Mouse (Mus musculus): ENCODE measurements around the gene Mark3. TPM values are rescaled to one million over a fixed set of nuclear protein-coding genes. Genes with fewer than 3 reads are reported as not detected.

The Mark3 gene
- total RNA-seq, 1 experiment = 90.9 TPM

DNA sequence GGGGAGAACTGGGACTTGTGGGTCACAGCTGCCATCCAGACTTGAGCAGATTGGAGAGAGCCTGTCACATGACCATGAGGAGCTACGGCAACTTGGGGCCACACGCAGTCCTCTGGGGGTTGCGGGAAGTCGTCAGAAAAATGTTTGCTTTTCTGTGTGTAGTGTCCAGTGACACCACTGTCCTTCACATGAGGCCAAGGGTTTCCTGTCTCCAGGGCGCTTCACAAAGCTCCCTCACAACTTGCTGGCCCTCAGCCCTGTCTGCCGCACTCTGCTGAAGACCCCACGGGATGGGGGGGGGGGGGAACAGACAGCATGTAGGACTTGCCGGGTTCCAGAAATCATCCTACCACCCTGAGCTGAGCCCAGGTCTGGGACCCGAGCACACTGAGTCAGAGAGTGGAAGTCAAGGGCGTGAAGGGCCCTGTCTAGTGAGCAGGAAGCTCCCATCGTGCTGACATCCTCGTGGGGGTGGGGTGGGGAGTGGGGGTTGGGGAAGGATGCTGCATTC lies 120.0 kb downstream of the Mark3 start:
- Histone ChIP-seq H3K9me3 (ENCODE audit: control insufficient read depth, insufficient read depth, low read depth, low read length) (no peaks in the 10 kb centered on the region), H3K27ac (ENCODE audit: insufficient read depth, low read depth, low read length, poor library complexity, severe bottlenecking) (no peak overlapping the region), H3K4me3 (ENCODE audit: insufficient read depth in 1 of 2, low read depth in 1 of 2, low read length in 2 of 2, poor library complexity in 1 of 2, severe bottlenecking in 1 of 2) (no peak overlapping the region), H3K36me3 (ENCODE audit: control insufficient read depth, insufficient read depth, low read length, poor library complexity, severe bottlenecking) (no peaks in the 10 kb centered on the region), H3K4me1 (ENCODE audit: control insufficient read depth in 2 of 2, insufficient read depth in 2 of 2, low read length in 2 of 2, poor library complexity in 1 of 2) (peaks cover 4 to 32% of the 10 kb centered on the region in 2 experiments; a peak in 3 of 4 replicates), H3K9ac (ENCODE audit: insufficient read depth, low read depth, low read length, poor library complexity, severe bottlenecking) (no peak overlapping the region)
- TF ChIP-seq CHD2 (IDR thresholded peaks at IDR 0.05; ENCODE audit: low read depth, low read length) = no peak
- no peak for TF ChIP-seq ZNF384 (IDR thresholded peaks at IDR 0.05; ENCODE audit: low read depth, low read length)
- no peak for TF ChIP-seq ZC3H11A (IDR thresholded peaks at IDR 0.05; ENCODE audit: borderline replicate concordance, low read depth, low read length)
- no peak for TF ChIP-seq HCFC1 (IDR thresholded peaks at IDR 0.05; ENCODE audit: borderline replicate concordance, insufficient read depth, low read length)
- no peak for TF ChIP-seq MAFK (IDR thresholded peaks at IDR 0.05; ENCODE audit: insufficient read depth, low read depth, low read length)
- DNase-seq (ENCODE audit: low read depth, low spot score) = no peak
- in situ Hi-C loops (cut with MboI; ENCODE audit: low sequenced_read_pairs in 2 of 2, unreplicated experiment in 2 of 2) = no loop called here

DNA sequence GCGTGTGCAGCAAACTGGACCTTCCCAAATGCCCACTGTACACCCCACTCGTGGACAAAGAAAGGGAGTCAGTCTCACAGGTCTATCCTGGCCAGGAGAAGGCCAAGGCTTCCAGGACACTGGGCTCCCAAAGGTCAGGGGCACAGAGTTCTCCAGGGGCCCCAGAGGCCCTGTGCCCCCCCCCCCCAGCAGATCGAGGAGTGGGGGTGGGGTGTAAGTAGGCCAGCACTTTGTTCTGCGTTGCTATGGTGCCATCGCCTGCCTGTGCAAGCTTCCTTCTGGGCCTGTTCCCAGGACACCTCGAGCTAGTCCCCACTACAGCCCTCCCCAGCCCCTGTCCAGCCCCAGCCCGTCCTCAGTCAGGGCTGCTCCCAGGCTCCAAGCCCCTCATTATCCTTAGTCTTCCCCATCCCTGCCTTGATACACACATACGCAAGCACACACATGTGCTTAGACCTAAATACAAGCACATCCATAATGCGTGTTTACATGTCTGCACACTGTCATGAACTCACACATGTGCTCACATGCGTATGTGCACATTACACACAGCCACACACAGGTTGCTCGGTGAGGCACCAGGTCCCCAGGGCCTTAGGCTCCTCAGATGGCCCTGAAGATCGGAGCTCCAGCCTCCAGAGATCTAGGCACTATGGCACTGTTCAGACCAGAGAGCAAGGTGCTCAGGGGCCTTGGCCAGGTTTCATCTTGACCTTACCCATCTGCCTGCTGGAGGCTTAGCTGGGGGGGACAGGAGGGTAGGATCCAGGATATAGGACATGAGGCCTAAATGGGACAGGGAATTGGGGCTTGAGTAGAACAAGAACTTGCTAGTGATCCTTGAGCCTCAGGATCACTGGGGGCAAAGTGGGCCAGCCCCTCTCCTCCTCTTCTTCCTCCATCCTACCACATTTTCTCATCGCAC lies 120.8 kb downstream of the Mark3 start:
- in situ Hi-C loops (cut with MboI; ENCODE audit: low sequenced_read_pairs in 2 of 2, unreplicated experiment in 2 of 2) = no loop called here
- Histone ChIP-seq H3K4me1 (ENCODE audit: control insufficient read depth in 2 of 2, insufficient read depth in 2 of 2, low read length in 2 of 2, poor library complexity in 1 of 2) (peaks cover 4 to 32% of the 10 kb centered on the region in 2 experiments; a peak in 3 of 4 replicates), H3K9ac (ENCODE audit: insufficient read depth, low read depth, low read length, poor library complexity, severe bottlenecking) (no peak overlapping the region), H3K27ac (ENCODE audit: insufficient read depth, low read depth, low read length, poor library complexity, severe bottlenecking) (no peak overlapping the region), H3K9me3 (ENCODE audit: control insufficient read depth, insufficient read depth, low read depth, low read length) (no peaks in the 10 kb centered on the region), H3K36me3 (ENCODE audit: control insufficient read depth, insufficient read depth, low read length, poor library complexity, severe bottlenecking) (no peaks in the 10 kb centered on the region), H3K4me3 (ENCODE audit: insufficient read depth in 1 of 2, low read depth in 1 of 2, low read length in 2 of 2, poor library complexity in 1 of 2, severe bottlenecking in 1 of 2) (no peak overlapping the region)
- TF ChIP-seq CHD2 (IDR thresholded peaks at IDR 0.05; ENCODE audit: low read depth, low read length) (no peak), ZC3H11A (IDR thresholded peaks at IDR 0.05; ENCODE audit: borderline replicate concordance, low read depth, low read length) (no peak), ZNF384 (IDR thresholded peaks at IDR 0.05; ENCODE audit: low read depth, low read length) (no peak), MAFK (IDR thresholded peaks at IDR 0.05; ENCODE audit: insufficient read depth, low read depth, low read length) (no peak), HCFC1 (IDR thresholded peaks at IDR 0.05; ENCODE audit: borderline replicate concordance, insufficient read depth, low read length) (no peak)
- no peak for DNase-seq (ENCODE audit: low read depth, low spot score)

DNA sequence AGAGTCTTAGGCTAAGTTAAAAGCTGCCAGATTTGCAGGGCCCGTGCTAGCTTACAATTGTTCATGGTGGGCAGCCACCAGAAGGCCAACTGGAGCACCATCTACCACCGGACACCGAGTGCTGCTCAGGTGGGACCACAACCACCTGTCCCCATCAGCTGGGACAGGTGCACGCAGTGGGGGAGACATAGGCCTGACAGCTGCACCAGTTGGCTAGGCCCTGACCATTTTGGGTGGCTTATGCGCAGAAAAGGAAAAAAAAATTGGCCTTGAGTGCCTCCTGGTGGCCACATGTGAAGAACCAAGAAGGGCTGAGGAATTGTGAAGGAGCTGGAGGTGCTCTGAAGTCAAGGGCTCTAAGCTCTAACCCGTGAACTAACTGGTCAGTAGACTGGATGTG lies 121.9 kb downstream of the Mark3 start:
- in situ Hi-C loops (cut with MboI; ENCODE audit: low sequenced_read_pairs in 2 of 2, unreplicated experiment in 2 of 2) = no loop called here
- Histone ChIP-seq H3K4me3 (ENCODE audit: insufficient read depth in 1 of 2, low read depth in 1 of 2, low read length in 2 of 2, poor library complexity in 1 of 2, severe bottlenecking in 1 of 2) (no peak overlapping the region), H3K27ac (ENCODE audit: insufficient read depth, low read depth, low read length, poor library complexity, severe bottlenecking) (no peak overlapping the region), H3K36me3 (ENCODE audit: control insufficient read depth, insufficient read depth, low read length, poor library complexity, severe bottlenecking) (no peaks in the 10 kb centered on the region), H3K4me1 (ENCODE audit: control insufficient read depth in 2 of 2, insufficient read depth in 2 of 2, low read length in 2 of 2, poor library complexity in 1 of 2) (peaks cover 4 to 32% of the 10 kb centered on the region in 2 experiments; a peak in 3 of 4 replicates), H3K9ac (ENCODE audit: insufficient read depth, low read depth, low read length, poor library complexity, severe bottlenecking) (no peak overlapping the region), H3K9me3 (ENCODE audit: control insufficient read depth, insufficient read depth, low read depth, low read length) (no peaks in the 10 kb centered on the region)
- DNase-seq (ENCODE audit: low read depth, low spot score) = peak; percentile 75
- TF ChIP-seq HCFC1 (IDR thresholded peaks at IDR 0.05; ENCODE audit: borderline replicate concordance, insufficient read depth, low read length) (no peak), ZC3H11A (IDR thresholded peaks at IDR 0.05; ENCODE audit: borderline replicate concordance, low read depth, low read length) (peak; percentile 70; the same call in 1 of the 2 replicates), ZNF384 (IDR thresholded peaks at IDR 0.05; ENCODE audit: low read depth, low read length) (peak; percentile 88), MAFK (IDR thresholded peaks at IDR 0.05; ENCODE audit: insufficient read depth, low read depth, low read length) (no peak), CHD2 (IDR thresholded peaks at IDR 0.05; ENCODE audit: low read depth, low read length) (no peak)

DNA sequence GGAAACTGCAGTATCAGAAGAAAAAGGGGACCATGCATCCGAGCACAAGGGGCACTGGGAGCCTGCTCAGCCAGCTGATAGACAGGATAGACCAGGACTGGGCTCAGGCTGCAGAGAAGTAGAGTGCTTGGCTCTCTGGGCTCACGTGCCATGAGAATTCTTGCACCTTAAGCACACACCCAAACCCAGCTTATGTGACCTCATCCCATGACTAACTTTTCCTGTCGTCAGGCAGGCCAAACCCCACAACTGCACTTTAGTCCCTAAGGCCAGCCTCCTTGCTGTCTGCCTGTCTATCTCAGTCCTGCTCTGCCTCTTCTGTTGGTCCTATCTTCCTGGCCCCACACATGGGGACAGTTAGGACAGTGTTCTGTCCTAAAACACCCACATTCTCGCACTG lies 123.4 kb downstream of the Mark3 start:
- Histone ChIP-seq H3K27ac (ENCODE audit: insufficient read depth, low read depth, low read length, poor library complexity, severe bottlenecking) (no peak overlapping the region), H3K4me1 (ENCODE audit: control insufficient read depth in 2 of 2, insufficient read depth in 2 of 2, low read length in 2 of 2, poor library complexity in 1 of 2) (peaks cover 4 to 26% of the 10 kb centered on the region in 2 experiments; a peak in 3 of 4 replicates), H3K36me3 (ENCODE audit: control insufficient read depth, insufficient read depth, low read length, poor library complexity, severe bottlenecking) (no peaks in the 10 kb centered on the region), H3K9ac (ENCODE audit: insufficient read depth, low read depth, low read length, poor library complexity, severe bottlenecking) (no peak overlapping the region), H3K4me3 (ENCODE audit: insufficient read depth in 1 of 2, low read depth in 1 of 2, low read length in 2 of 2, poor library complexity in 1 of 2, severe bottlenecking in 1 of 2) (no peak overlapping the region), H3K9me3 (ENCODE audit: control insufficient read depth, insufficient read depth, low read depth, low read length) (no peaks in the 10 kb centered on the region)
- no peak for DNase-seq (ENCODE audit: low read depth, low spot score)
- TF ChIP-seq HCFC1 (IDR thresholded peaks at IDR 0.05; ENCODE audit: borderline replicate concordance, insufficient read depth, low read length) = no peak
- no peak for TF ChIP-seq ZNF384 (IDR thresholded peaks at IDR 0.05; ENCODE audit: low read depth, low read length)
- TF ChIP-seq CHD2 (IDR thresholded peaks at IDR 0.05; ENCODE audit: low read depth, low read length) = no peak
- no peak for TF ChIP-seq MAFK (IDR thresholded peaks at IDR 0.05; ENCODE audit: insufficient read depth, low read depth, low read length)
- no peak for TF ChIP-seq ZC3H11A (IDR thresholded peaks at IDR 0.05; ENCODE audit: borderline replicate concordance, low read depth, low read length)
- in situ Hi-C loops (cut with MboI; ENCODE audit: low sequenced_read_pairs in 2 of 2, unreplicated experiment in 2 of 2) = no loop called here
